Comparison of ENCODE assay signal across 7 mouse cellular contexts in the genomic region with DNA sequence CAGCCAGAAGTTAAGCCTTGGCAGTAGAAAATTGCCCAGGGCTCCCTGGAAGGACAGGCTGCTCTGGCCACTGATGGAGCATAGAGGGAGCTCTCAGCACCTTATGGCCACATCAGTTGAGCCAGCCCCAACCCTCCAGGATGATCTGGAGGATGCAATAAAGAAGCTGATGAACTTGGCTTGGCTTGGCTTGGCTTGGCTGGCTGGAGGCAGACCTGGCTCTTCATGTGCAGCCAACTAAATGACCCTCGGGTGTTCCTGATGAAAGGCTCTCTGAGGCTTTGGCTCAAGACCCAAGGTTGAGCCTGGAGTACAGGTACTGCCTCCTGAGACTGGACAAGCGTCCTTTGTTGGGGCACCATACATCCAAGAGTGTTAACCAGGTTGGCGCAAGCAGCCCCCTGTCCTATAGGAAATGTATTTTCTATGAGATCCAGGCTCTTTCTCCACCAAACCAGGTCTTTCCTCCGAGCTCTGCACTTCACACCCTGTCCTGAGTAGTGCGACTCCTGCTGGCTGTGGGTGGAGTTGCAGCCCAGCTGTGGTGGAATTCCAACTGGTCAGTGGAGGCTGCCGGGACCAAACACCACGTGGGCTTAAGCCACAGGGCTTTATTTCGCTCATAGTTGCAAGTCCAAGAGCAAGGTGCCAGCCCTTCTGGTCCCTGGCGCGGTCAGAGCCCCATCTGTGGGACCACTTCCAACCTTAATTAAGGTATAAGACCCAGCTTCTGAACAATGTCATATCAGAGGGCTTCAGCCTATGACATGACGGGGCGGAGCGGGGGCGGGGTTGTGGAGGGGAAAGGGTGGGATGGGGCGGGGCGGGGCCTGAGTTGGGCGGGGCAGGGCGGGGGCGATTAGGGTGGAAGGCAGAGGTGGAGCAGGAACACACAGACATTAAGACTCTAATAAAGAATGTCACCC. TPM values are rescaled to one million over a fixed set of nuclear protein-coding genes. Genes with fewer than 3 reads are reported as not detected.
DNase-seq lines count a peak whose midpoint lies in the region; ATAC-seq and TF ChIP-seq lines count a peak whose summit lies in the region.

No protein-coding gene starts in this region.

- intact Hi-C loops in left cerebral cortex, postnatal 36 days (cut with DNase I) = no loop called here

- H3K36me3 ChIP-seq in hindbrain, embryonic 15.5 days = no peaks in the 10 kb centered on the region
- H3K36me3 ChIP-seq in spleen, adult 2 months (ENCODE audit: control insufficient read depth, insufficient read depth, low read length) = no peaks in the 10 kb centered on the region

- ATAC-seq in hindbrain, embryonic 15.5 days (ENCODE audit: low FRiP score, low read depth) = no peak

- no peak overlapping the region for H3K4me3 ChIP-seq in hindbrain, embryonic 15.5 days
- H3K4me3 ChIP-seq in spleen, adult 2 months (ENCODE audit: extremely low read depth, insufficient read depth, insufficient read length) = no peak overlapping the region

- DNase-seq in adrenal gland, adult 8-10 months = peak; percentile 38
- DNase-seq in cerebellum, postnatal 4 days (ENCODE audit: low spot score in 2 of 2) = peak; percentile 59 to 82
- peak; percentile 57 to 66 for DNase-seq in gastrocnemius, adult 8-10 months (ENCODE audit: low spot score in 2 of 2)
- DNase-seq in left cerebral cortex, postnatal 36 days (ENCODE audit: low spot score in 2 of 2) = peak; percentile 30 to 39
- DNase-seq in mesoderm, embryonic 11.5 days (ENCODE audit: low read depth, low spot score) = peak; percentile 93
- DNase-seq in spleen, adult 2 months (ENCODE audit: low read depth in 1 of 2, low spot score in 2 of 2) = peak in 1 of 2 experiments; percentile 54

- no peak overlapping the region for H3K9ac ChIP-seq in hindbrain, embryonic 15.5 days

- peak; percentile 91; the same call in 1 of the 2 replicates for TF ChIP-seq CTCF in spleen, adult 2 months (IDR thresholded peaks at IDR 0.05; ENCODE audit: extremely low read depth, insufficient read depth, insufficient read length, insufficient replicate concordance)

- no peak for TF ChIP-seq POLR2A in spleen, adult 2 months (IDR thresholded peaks at IDR 0.05; ENCODE audit: low read depth, low read length)

- H3K27me3 ChIP-seq in hindbrain, embryonic 15.5 days = no peaks in the 10 kb centered on the region
- no peaks in the 10 kb centered on the region for H3K27me3 ChIP-seq in spleen, adult 2 months (ENCODE audit: control insufficient read depth, insufficient read depth, low read length)

- no peaks in the 10 kb centered on the region for H3K9me3 ChIP-seq in hindbrain, embryonic 15.5 days

- no peak overlapping the region for H3K27ac ChIP-seq in hindbrain, embryonic 15.5 days (replicated peaks)
- H3K27ac ChIP-seq in spleen, adult 2 months (ENCODE audit: insufficient read depth, low read length) = no peak overlapping the region

- peaks cover 25% of the 10 kb centered on the region for H3K4me1 ChIP-seq in hindbrain, embryonic 15.5 days (replicated peaks)
- no peaks in the 10 kb centered on the region for H3K4me1 ChIP-seq in spleen, adult 2 months (ENCODE audit: control insufficient read depth, insufficient read depth, insufficient read length)

- WGBS in hindbrain, embryonic 15.5 days = 13% methylated on average over 18 of the region's 19 CpGs
- 10% methylated on average over 19 of the region's 19 CpGs for WGBS in spleen, adult 2 months

- H3K4me2 ChIP-seq in hindbrain, embryonic 15.5 days = peak overlapping the region; percentile 33

RNA-seq across cellular contexts. Expression of gene Arhgef16, which starts 55.1 kb away (rescaled TPM):
- under 1 TPM; 0.09 to 0.51 (median 0.32) TPM for total RNA-seq in adrenal gland, adult 8-10 months (2022)
- total RNA-seq in gastrocnemius, adult 8-10 months (2022) = under 1 TPM in 3 of 4 experiments, not detected in 1; 0.15 to 0.67 (median 0.17) TPM
- 1.5 and 1.6 TPM in 2 replicates for polyA plus RNA-seq in hindbrain, embryonic 15.5 days (2015; fragmentation: Nextera tagmentation; extraction: Ambion mirVana)
- under 1 TPM; 0.59 to 0.62 TPM for total RNA-seq in left cerebral cortex, postnatal 36 days (2021)
- polyA plus RNA-seq in spleen, adult 2 months (2012; rRNA removed) = 0.72 and 1.1 TPM in 2 replicates
